Mouse (Mus musculus) layer of hippocampus, postnatal 36 days (tissue): ENCODE measurements around the gene Arrdc2. TPM values are rescaled to one million over a fixed set of nuclear protein-coding genes. Genes with fewer than 3 reads are reported as not detected.

Experiments
- DNase-seq, 2 experiments: peaks; one replicate each; pipeline ENCODE4 v3.0.0; 2022
- microRNA-seq, 2 experiments: library from miRNA; unstranded; fragments of <30 nt; microRNA quantifications; one replicate each; pipeline ENCODE4 v1.2.0; 2021
- total RNA-seq, 2 experiments: library from RNA; stranded (reverse); gene quantifications; 2 replicates each; pipeline ENCODE4 v1.2.3; 2021

Gene Arrdc2
- total RNA-seq, 2 experiments from 2014 or later: 18.5 to 25.6 TPM

GRCm38 (mm10) chr8:70786291-70787050, 53.0 kb downstream of the Arrdc2 start:
- no peak for DNase-seq

Small RNAs within 50 kb of the gene (microRNA-seq; reads per million reads assigned to microRNA genes)
- 56.5 to 61.2 reads per million in 2 experiments for gene Mir7240

Other genes starting within 250 kb of the Arrdc2 start
- gene Isyna1, start 245.3 kb downstream of the Arrdc2 start, total RNA-seq: 10 to 100 TPM; 42.9 to 54.3 TPM
- gene Ssbp4, start 230.8 kb downstream of the Arrdc2 start, total RNA-seq: 100 to 1,000 TPM; 276 to 279 TPM
- 1 to 10 TPM in 1 of 2 experiments, under 1 TPM in 1; 0.33 to 1.0 TPM for gene Lrrc25, start 223.6 kb downstream of the Arrdc2 start, total RNA-seq
- gene Gdf15, start 207.3 kb downstream of the Arrdc2 start, total RNA-seq: not detected
- gene Pgpep1, start 179.3 kb downstream of the Arrdc2 start, total RNA-seq: 10 to 100 TPM; 23.1 TPM
- 10 to 100 TPM; 60.3 to 68.5 TPM for gene Lsm4, start 166.5 kb downstream of the Arrdc2 start, total RNA-seq
- 100 to 1,000 TPM; 157 to 183 TPM for gene Jund, start 140.8 kb downstream of the Arrdc2 start, total RNA-seq
- gene Iqcn, start 136.3 kb downstream of the Arrdc2 start, total RNA-seq: under 1 TPM; 0.08 to 0.10 TPM
- not detected for gene Gm3336, start 121.2 kb downstream of the Arrdc2 start, total RNA-seq
- 1 to 10 TPM; 1.5 to 2.4 TPM for gene Pde4c, start 116.0 kb downstream of the Arrdc2 start, total RNA-seq
- 100 to 1,000 TPM; 729 to 765 TPM for gene Rab3a, start 85.0 kb downstream of the Arrdc2 start, total RNA-seq
- gene Mpv17l2, start 78.8 kb downstream of the Arrdc2 start, total RNA-seq: 10 to 100 TPM; 34.3 to 35.8 TPM
- 100 to 1,000 TPM; 153 to 158 TPM for gene Pik3r2, start 63.0 kb downstream of the Arrdc2 start, total RNA-seq
- gene Mast3, start 34.7 kb downstream of the Arrdc2 start, total RNA-seq: 100 to 1,000 TPM; 452 to 459 TPM
- under 1 TPM; 0.56 to 0.87 TPM for gene Il12rb1, start 31.3 kb downstream of the Arrdc2 start, total RNA-seq
- gene Kcnn1, start 23.5 kb upstream of the Arrdc2 start, total RNA-seq: 10 to 100 TPM; 16.9 to 17.7 TPM
- gene Ccdc124, start 34.2 kb upstream of the Arrdc2 start, total RNA-seq: 10 to 100 TPM; 83.4 to 95.4 TPM
- gene Slc5a5, start 53.0 kb upstream of the Arrdc2 start, total RNA-seq: 1 to 10 TPM; 8.1 to 8.9 TPM
- gene Rpl18a, start 57.7 kb upstream of the Arrdc2 start, total RNA-seq: 100 to 1,000 TPM; 659 to 685 TPM
- 10 to 100 TPM; 87.3 to 89.7 TPM for gene Map1s, start 66.2 kb upstream of the Arrdc2 start, total RNA-seq